Mouse (Mus musculus) erythroblast, embryonic 14.5 days (primary cell): ENCODE measurements around the gene Rrp9.

ENCODE experiments used
- GATA1 ChIP-seq: IDR thresholded peaks from 2 replicates; pipeline ENCODE4 v1.6.1; 2012; ENCODE audit warnings: low read length, inconsistent platforms, mixed read lengths
- TAL1 ChIP-seq: IDR thresholded peaks from 3 replicates; pipeline ENCODE4 v1.6.1; 2012; ENCODE audit warnings: low read length, inconsistent platforms, mixed read lengths

- no peak for TF ChIP-seq TAL1
- no peak for TF ChIP-seq GATA1
Observed at GRCm38 (mm10) chr9:106447348-106447747, 28.4 kb upstream of the Rrp9 start, which contains the start of the genes Abhd14b and Abhd14a.
